10 mouse cellular contexts compared by ENCODE assay signal in genomic region chr15:30424290-30424689, GRCm38 (mm10).
DNase-seq lines count a peak whose midpoint lies in the region; ATAC-seq lines count a peak whose summit lies in the region.
"Had no signal": no experiment of that assay in that cellular context is flagged by ENCODE, and none has a peak within 500 bp of the region (broad histone marks: within the 10 kb centered on the region; RNA-seq: fewer than 3 reads in every experiment).

No protein-coding gene starts in this region.

- no peaks in the 10 kb centered on the region for H3K9me3 ChIP-seq in forebrain, embryonic 13.5 days (replicated peaks)
- no peaks in the 10 kb centered on the region for H3K9me3 ChIP-seq in forebrain, embryonic 10.5 days
- H3K9me3 ChIP-seq: lung, embryonic 15.5 days had no signal

- DNase-seq in forebrain, embryonic 10.5 days (ENCODE audit: extremely low spot score, low spot score), result no peak
- DNase-seq in right cerebral cortex, adult 2 months (ENCODE audit: low spot score in 2 of 2), result peak; percentile 44 to 56
- DNase-seq in right cerebral cortex, postnatal 14 days, result no peak
- peak; percentile 24 to 26 for DNase-seq in layer of hippocampus, postnatal 14 days (ENCODE audit: low spot score in 2 of 2)
- no peak for DNase-seq in adrenal gland, postnatal 4 days (ENCODE audit: low spot score in 2 of 2)
- no peak for DNase-seq in T-cell, adult 2 months (ENCODE audit: low spot score)
- DNase-seq in gastrocnemius, postnatal 36 days, result no peak
- DNase-seq: kidney, postnatal 14 days had no signal

- 64% methylated on average over 9 of the region's 9 CpGs for WGBS in forebrain, embryonic 13.5 days
- 71% methylated on average over 9 of the region's 9 CpGs for WGBS in forebrain, embryonic 10.5 days

- no peak overlapping the region for H3K27ac ChIP-seq in forebrain, embryonic 13.5 days
- no peak overlapping the region for H3K27ac ChIP-seq in forebrain, embryonic 10.5 days
- H3K27ac ChIP-seq: lung, embryonic 15.5 days had no signal

- H3K4me2 ChIP-seq in forebrain, embryonic 13.5 days, result no peak overlapping the region
- H3K4me2 ChIP-seq: lung, embryonic 15.5 days had no signal

- no peak overlapping the region for H3K4me3 ChIP-seq in forebrain, embryonic 13.5 days
- no peak overlapping the region for H3K4me3 ChIP-seq in forebrain, embryonic 10.5 days
- H3K4me3 ChIP-seq: lung, embryonic 15.5 days had no signal

- peak; percentile 68; the same call in 1 of the 2 replicates for ATAC-seq in forebrain, embryonic 13.5 days

- intact Hi-C loops in gastrocnemius, postnatal 36 days (cut with DNase I), result no loop called here

- H3K4me1 ChIP-seq in forebrain, embryonic 13.5 days, result no peaks in the 10 kb centered on the region
- H3K4me1 ChIP-seq in forebrain, embryonic 10.5 days, result no peaks in the 10 kb centered on the region
- H3K4me1 ChIP-seq: lung, embryonic 15.5 days had no signal

- no peak overlapping the region for H3K9ac ChIP-seq in forebrain, embryonic 13.5 days
- H3K9ac ChIP-seq: lung, embryonic 15.5 days had no signal

- no peaks in the 10 kb centered on the region for H3K27me3 ChIP-seq in forebrain, embryonic 13.5 days
- H3K27me3 ChIP-seq in forebrain, embryonic 10.5 days (ENCODE audit: poor library complexity, severe bottlenecking), result no peaks in the 10 kb centered on the region
- H3K27me3 ChIP-seq: lung, embryonic 15.5 days had no signal

- H3K36me3 ChIP-seq in forebrain, embryonic 13.5 days (ENCODE audit: poor library complexity, severe bottlenecking), result no peaks in the 10 kb centered on the region
- H3K36me3 ChIP-seq in forebrain, embryonic 10.5 days (replicated peaks), result no peaks in the 10 kb centered on the region
- H3K36me3 ChIP-seq: lung, embryonic 15.5 days had no signal

Comparison
In these comparisons a context has a peak if more than half of its experiments do, and no peak if none do; other contexts are left out.
1. DNase-seq: peak in right cerebral cortex, adult 2 months (2 of 2) and layer of hippocampus, postnatal 14 days (2 of 2); none in forebrain, embryonic 10.5 days (single experiment), right cerebral cortex, postnatal 14 days (single experiment), adrenal gland, postnatal 4 days (0 of 2), T-cell, adult 2 months (single experiment) and gastrocnemius, postnatal 36 days (0 of 2).